Mouse (Mus musculus): ENCODE results near the gene 2310011J03Rik.

- no peak for TF ChIP-seq CTCF (IDR thresholded peaks at IDR 0.05; ENCODE audit: extremely low read depth, insufficient read depth, insufficient read length, insufficient replicate concordance)
- TF ChIP-seq POLR2A (IDR thresholded peaks at IDR 0.05; ENCODE audit: low read depth, low read length), result no peak
Observed at GRCm38 (mm10) chr10:80341026-80341425, 20.7 kb upstream of the 2310011J03Rik start.

Data from spleen, adult 2 months (tissue).